Mouse (Mus musculus) frontal cortex, adult 2 months (tissue): Measurements from ENCODE around the gene Cntnap1. TPM values are rescaled to one million over a fixed set of nuclear protein-coding genes. Genes with fewer than 3 reads are reported as not detected.
A peak's percentile ranks its signal among the peaks of the same experiment; 100 is the strongest.
"Not testable (repeated sequence)": the region's sequence is repeated elsewhere in the genome, so short reads cannot be mapped to it uniquely, and the experiment has no call there.

Experiments
- DNase-seq, 2 experiments: peaks; one replicate each; pipeline ENCODE4 v3.0.0; 2022; ENCODE audit warnings: low spot score in 1 of 2; ENCODE audit errors: extremely low spot score in 1 of 2
- polyA plus RNA-seq: library from polyadenylated mRNA; depleted of rRNA; stranded (reverse); fragments of >200 nt; gene quantifications from 2 replicates; pipeline ENCODE4 v1.2.3, GENCODE M21; 2012

Cntnap1 gene
- polyA plus RNA-seq, 1 experiment, result 65.8 TPM

DNA sequence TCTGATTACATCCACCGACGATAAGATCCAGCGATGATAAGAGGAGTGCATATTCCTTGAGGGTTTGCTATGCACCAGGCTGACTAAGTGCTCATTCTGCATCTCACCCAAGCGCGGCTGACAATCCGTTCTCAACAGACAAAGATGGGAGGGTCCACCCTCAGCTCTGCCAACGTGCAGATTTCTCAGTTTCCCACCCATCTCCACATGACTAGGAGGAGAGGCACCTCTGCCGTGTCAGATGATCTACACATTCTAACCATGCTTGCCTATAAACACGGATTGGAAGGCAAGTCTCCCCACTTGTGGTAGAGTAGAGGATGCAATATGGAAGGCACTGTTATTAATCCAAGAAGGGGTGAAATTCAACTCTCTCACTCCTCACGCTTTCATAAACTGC lies 21.6 kb upstream of the Cntnap1 start:
- no peak for DNase-seq

DNA sequence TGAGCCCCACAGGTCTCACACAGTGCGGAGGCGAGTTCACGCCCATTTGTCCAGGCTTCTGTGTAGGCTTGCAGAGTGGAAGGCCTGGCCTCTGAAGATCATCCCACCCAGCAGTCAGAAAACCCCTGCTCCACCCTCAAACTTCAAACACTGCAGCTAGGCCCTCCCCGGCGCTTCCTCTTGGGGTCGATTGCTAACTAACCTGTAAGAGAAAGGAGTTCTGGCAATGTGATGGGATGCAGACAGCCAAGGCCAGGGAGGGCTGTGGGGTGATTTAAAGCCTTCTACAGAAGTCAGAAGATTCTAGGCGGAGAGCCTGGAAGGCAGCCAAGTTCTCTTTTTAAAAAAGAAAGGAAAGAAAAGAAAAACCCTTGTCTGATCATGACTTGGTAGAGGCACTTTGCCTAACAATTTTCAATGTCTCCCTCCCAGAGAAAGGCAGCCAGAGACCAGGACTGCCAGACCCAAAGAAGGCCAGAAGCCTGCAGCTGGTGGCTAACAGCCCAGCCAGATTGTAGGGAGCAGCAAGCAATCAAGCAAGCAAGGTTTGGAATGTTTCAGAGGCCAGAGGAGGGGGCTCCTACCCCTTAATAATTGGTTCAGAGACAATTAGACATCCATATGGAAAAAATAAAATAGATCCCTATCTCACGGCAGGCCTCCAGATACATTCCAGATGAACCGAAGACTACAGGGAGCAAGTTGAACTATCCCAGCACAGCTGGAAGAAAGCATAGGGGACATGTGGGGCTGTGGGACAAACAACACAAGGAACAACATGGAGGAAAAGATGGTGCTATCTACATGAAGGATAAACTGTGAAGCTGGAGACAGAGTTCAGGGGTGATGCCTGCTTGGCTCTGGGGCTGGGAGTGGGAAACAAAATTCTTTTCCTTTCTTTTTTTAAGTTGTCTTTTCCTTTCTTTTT lies 20.9 kb upstream of the Cntnap1 start:
- DNase-seq, result no peak

DNA sequence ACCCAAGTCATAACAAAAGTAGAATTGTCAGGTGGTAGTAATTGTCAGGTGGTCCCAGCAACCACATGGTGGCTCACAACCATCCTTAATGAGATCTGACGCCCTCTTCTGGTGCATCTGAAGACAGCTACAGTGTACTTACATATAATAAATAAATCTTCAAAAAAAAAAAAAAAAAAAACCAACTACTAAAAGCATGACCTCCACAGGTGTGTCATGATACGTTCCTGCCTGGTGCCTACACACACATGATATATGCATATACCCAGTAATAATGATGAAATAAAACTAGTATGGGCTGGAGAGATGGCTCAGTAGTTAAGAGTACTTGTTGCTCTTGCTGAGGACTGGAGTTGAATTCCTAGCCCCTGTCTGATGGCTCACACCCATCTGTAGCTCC lies 19.3 kb upstream of the Cntnap1 start:
- DNase-seq, result no peak

DNA sequence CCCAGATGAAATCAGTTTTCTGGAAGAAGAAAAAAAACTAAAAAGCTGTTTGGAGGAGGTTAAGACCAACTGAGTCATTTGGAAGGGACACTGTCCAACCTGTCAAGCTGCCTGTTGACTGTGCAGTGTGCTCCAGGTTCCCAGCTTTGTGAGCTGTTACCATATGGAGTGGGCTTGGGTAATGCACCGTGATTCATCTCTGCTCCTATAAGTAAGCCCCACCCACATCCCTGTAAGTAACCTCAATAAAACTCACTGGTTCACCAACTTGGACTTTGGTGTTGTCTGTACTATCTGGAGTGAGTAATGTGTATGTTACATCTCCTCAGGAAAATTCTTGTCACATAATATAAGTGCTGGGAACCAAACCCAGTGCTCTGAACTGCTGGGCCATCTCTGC lies 17.5 kb upstream of the Cntnap1 start:
- DNase-seq, result no peak

DNA sequence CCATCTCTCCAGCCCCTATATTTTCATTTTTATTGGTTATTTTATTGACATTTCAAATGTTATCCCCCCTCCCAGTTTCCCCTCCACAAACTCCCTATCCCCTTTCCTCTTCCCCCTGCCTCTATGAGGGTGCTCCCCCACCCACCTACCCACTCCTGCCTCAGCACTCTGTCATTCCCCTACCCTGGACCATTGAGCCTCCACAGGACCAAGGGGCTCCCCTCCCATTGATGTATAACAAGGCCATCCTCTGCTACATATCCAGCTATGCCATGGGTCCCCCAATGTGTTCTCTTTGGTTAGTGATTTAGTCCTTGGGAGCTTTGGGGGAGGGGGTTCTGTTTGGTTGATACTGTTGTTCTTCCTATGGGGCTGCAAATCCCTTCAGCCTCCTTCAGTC lies 15.7 kb upstream of the Cntnap1 start:
- no peak for DNase-seq

DNA sequence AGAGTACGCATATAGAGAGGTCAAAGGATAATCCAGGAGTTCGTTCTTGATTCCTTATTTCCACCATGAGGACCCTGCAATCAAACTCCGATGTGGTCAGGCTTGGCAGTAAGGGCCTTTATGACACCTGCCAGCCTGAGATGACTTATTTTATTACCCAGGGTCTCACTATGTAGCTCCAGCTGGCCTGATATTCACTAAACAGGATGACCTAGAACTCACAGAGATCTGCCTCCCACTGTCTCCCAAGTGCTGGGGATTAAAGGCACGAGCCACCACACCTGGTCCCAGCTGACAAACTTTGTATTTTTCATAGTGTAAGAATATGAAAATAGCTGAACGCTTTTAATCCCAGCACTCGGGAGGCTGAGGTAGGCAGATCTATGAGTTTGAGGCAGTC lies 15.2 kb upstream of the Cntnap1 start:
- DNase-seq, result no peak

DNA sequence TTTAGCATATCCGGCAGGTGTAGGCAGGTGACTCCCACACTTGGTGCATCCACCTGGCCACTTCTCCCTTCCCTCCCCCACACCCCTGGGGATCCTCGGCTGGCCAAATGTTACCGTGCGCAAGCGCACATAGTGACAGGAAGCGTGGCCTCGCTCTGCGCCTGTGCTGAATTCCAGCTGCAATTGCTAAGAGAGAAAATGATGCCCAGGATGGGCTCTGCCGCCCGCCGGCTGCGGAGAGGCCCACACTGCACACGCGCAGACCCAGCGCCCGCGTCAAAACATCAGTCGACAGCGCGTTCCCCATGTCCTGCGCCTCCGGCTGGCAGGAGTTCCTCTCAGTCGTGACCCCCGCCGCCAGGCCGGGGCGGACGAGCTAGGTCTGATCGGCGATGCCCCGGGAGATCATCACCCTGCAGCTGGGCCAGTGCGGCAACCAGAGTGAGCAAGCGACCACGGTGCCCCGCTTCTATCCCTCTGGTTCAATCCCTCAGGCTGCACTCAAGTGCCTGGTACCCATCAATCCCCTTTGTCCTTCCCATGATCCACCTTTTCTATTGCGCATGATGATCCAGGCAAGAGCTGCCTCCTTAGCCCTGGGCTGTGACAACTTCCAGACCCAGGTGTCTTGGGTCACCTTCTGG lies 14.5 kb upstream of the Cntnap1 start, which contains the start of gene Tubg2:
Gene Tubg2, plus strand, starts transcription at position 180 of the 644 bp plus-strand sequence.
- DNase-seq, result peak; percentile 77 to 86

DNA sequence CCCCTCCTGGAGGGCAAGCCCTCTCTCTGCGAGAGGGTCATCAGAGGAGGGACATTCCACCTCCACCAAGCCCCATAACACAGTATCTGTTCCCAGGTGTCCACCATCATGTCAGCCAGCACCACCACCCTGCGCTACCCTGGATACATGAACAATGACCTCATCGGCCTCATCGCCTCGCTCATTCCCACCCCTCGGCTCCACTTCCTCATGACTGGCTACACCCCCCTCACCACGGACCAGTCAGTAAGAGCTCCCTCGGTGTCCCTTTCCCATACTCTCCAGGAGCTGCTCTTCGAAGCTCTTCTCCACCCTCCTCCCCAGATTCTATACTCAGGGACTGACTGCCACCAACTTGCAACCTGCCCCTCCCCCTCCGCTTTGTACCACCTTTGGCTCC lies 10.2 kb upstream of the Cntnap1 start:
- DNase-seq, result not testable (repeated sequence)

DNA sequence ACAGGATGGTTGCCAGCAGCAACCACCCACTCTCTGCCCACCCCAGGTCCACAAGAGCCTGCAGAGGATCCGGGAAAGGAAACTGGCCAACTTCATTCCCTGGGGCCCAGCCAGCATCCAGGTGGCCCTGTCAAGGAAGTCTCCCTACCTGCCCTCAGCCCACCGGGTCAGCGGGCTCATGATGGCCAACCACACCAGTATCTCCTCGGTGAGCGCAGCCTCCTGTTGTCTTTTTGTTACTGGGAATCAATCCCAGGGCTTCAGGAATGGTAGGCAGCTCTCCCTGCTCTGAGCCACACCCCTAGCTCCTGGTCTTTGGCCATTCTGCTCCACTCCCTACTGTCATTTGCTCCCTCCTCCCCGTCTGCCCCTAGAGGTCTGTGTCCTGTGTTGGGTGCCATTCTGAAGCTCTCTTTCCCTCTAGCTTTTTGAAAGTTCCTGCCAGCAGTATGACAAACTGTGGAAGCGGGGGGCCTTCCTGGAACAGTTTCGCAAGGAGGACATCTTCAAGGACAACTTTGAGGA lies 9.3 kb upstream of the Cntnap1 start:
- not testable (repeated sequence) for DNase-seq

DNA sequence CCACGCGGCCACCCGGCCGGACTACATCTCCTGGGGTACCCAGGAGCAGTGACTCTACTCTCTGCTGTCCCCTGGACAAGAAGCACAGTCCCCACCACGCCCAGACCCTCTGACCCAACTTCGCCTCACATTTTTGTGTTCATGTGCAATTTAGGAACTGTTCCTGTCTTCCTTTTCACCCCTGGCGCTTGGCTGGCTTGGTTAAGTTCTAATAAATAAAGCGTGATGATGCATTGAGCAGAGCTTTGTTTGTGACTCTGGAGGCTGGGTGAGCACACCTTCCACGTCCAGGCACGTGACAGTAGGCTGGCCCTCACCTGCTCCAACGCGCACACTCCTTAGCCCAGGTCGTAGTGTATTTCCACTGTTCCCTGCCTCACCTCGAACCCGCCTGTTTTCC lies 8.8 kb upstream of the Cntnap1 start:
- DNase-seq, result no peak

DNA sequence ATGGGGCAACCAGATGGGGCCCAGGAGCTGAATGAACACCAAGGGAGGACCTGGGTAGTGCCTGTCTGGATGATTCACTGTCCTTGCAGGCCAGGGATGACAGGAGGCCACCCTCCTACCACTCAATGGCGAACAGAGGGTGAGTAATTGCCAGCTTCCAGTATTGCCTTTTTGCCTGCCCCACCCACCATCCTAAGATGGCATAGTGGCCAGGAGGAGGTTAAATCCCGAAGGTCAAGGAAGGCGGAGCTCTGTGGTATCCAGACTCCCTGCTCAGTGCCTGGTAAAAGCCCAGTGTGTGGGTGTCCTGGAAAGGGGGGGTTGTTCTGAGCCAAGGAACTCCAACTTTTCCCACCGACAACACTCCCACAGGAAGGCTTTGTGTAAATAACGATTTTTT lies 8.0 kb upstream of the Cntnap1 start:
- no peak for DNase-seq

DNA sequence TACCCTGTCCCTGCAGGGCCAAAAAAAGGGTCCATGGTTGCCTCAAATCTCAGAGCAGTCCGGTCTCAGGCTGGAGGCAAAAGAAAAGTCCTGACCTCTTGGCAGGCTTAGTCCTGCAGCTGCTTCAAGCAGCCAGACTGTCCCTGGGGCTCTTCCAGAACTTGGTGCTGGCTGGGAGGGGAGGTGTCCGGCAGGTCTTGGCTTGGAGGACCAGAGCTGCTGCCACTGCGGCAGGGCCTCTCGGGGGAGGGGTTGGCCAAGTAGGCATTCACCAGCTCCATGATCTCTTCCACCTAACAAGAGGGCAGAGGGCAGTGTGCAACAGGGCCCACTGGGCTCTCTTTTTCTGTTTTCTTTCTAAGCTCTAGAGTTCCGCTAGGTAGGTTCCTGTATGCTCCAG lies 7.6 kb upstream of the Cntnap1 start:
- DNase-seq, result no peak

DNA sequence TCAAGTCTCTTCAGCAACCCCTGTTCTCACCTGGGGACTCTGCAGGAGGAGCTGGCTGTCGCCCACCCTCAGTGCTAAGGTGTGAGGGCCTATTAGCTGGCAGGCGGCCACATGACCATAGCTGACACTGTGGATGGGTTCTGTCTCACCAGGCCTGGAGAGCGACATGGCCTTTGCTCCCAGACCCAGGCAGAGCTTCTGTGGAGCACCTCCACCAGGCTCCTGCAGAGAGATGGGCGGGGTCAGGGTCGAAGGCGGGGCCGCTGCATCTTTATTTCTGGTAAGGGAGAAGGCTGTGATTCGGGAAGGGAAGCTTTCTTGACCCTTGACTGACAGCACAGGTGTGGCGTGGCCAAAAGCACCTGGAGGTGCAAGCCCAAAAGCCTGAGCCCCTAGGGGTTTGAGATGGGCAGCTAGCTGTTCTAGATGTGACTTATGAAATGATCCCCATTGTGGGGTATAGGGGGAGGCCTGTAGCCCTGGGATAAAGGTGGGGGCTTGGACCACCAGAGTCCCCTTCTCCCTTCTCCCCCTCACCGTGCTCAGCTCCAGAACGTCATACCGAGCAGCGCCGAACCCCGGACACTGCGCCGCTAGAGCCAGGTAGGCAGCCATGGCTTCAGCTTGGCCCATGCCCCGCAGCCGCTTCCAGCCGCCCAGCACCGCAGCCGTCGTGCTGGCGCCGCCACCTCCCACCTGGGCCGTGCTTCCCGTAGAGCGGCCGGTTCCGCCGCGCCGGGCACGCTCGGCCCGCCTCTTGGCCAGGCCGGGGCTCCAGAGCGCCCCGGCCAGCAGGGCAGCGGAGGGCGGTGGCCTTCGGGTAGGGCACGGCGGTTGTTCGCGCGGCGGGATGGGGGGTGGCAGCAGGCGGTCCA lies 6.6 kb upstream of the Cntnap1 start:
- DNase-seq, result no peak

DNA sequence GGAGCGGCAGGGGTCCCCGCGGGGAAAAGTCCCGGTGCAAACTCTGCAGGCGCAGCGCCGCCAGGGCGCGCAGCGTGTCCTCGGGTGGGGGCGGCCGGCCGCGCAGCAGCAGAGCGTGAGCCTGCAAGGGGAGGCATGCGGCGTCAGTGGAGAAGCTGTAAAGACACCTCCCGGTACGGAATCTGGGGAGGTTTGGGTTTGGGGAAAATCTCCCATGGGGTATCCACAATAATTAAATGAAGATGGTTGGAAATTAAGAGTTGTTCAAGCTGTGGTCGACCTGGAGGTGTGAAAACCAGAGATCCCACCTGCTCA lies 6.0 kb upstream of the Cntnap1 start:
- DNase-seq, result no peak

DNA sequence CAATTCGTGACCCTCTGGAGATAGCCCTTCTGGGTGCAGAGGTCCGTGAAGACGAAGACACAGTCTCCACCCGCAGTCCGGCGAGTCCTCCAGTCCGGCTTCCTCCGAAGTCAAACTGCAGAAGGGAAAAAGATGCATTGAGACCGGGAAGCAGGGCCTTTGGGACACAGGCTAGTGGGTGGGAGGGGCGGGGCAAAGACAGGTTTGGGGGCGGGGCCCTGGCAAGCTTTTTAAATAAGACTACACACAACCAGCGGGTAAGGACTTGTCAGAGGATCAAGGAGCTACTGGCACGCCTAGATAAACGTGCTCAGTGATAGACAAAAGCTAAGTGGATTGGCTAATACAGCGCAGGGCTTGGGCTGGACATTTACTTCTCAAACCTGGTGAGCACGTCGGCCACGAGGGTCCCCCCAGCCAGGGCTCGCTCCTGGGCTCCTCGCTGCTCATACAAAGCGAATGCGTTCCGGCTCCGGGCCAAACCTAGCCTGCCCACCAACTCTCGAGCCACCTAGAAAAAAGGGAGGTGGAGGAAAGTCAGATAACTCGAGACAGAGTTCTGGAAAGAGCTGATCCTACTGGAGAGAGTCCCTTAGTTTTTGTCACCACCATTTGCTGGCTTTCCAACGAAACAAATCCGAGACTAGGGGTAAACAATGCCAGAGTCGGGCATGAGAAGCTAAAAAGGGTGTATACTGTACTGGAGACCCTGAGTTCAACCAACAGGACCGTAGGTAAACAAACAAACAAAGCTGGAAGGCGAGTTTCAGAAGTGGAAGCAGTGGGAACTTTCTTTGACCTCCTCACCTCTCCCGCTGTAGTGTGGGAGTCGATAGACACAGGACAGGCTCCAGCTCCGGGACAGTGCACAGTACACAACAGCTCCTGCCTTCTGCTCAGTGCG lies 5.4 kb upstream of the Cntnap1 start:
- no peak for DNase-seq

DNA sequence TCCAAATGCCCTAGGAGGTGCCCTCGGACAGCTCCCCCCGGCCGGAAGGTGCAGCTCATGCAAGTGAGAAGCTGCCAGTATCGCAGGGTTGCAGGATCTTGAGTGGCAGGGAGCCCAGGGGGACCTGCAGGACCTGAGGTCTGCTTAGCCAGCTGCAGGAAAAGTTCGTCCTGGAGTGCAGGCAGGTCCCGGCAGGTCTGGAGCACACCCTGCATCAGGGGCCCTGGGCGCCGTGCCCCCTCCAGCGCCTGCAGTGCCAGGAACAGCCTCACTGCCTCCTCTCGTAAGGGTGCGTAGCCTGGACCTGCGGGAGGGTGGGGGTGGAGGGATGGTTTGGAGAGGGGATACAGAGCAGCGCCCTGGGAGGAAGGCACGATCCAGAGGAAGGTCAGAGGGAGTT lies 4.0 kb upstream of the Cntnap1 start:
- no peak for DNase-seq

DNA sequence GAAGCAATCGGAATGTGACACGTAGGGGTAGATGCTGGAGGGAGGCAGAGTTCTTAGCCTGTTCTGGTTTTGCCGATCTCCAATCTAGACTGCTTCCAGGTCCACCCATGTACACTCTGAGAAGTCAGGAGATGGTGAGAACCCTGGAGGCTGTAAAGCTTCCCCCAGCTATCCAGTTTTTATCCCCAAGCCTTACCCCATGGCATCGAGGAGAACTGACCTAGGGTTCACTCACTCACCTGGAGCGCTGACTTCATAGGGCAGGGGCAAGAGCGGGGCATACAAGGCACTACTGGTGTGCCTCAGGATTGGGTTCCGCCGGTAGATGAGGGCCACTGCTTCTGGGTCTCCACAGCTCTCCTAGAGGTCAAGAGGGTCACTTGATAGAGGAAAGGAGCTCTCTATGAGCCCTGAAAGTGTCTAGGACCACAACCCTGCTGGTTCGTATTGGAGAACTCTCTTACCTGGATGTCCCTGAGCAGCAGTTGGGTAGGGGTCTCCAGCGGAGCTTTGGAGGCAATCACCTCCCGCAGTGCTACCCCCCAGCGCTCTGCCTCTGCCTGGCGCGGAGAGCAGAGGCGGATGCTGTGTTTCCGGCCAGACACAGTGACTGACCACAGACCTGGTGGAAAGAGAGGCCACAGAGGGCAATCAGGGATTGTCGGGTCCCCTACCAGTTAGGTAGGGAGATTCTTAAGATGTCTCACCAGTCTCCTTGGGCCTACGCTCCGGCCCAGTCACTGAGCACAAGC lies 2.9 kb upstream of the Cntnap1 start:
- DNase-seq, result no peak

DNA sequence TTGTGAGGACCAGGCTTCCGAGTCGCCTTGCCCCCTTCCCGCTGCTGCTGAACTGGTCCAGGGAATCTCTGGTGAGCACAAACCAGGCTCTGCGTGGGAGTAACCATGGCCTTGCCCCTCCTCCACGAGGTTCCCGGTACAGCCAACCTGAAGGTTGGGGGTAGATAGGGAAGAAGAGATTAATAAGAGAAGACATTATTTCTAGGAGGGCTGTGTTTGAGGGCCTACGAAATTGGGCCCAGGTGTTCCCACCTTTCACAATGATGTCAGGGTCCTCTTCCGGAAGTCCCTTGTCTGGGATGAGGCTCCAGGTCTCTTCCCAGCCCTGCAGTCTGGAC lies 2.4 kb upstream of the Cntnap1 start:
- DNase-seq, result no peak

DNA sequence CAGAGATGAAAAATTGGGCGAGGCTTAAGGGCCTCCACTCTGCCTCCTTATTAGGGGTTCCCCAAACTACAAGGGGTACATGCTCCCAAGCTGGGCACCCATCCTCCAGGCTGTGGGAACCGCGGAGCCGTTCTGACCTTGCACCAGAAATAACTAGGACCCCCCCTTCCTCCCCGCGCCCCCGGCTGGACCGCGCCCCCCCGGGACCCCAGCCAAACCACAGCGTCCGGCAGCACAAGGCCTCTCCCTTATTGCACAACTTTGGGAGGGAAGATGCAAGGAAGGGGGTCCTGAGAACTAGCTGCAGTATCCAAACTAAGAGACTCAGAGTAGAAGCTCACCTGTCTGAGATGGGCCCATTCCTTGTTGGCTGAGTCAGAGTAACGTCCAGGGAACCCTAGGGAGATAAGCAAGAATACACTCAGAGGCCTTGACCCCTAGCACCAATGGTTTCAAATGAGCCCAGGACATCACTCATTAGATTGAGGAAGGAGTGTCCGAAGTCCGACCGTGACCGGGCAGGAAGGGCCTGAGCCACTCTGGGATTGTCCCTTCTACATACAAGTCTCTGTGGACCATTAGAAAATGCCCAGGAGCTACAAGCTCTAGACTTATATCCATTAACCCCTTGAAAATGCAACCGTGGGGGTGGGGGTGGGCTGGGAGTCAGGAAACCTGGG lies 1.9 kb upstream of the Cntnap1 start:
- DNase-seq, result no peak
